Mouse (Mus musculus) heart, postnatal 10 days (tissue): Measurements from ENCODE around the gene Gltpd2. TPM values are rescaled to one million over a fixed set of nuclear protein-coding genes. Genes with fewer than 3 reads are reported as not detected.

ENCODE experiments used
- DNase-seq, 2 experiments: peaks; one replicate each; pipeline ENCODE4 v3.0.0; 2021
- intact Hi-C: fragments of 180-260 bp; cut with DNase I; formaldehyde crosslinking; loops from one replicate; pipeline ENCODE4 v1.15.1; 2025
- total RNA-seq, 2 experiments: library from RNA; stranded (reverse); gene quantifications; 2 replicates each; pipeline ENCODE4 v1.2.3; 2021

Gltpd2 gene
- total RNA-seq, 2 experiments from 2014 or later: not detected

GRCm38 (mm10) chr11:70562287-70562994, 43.4 kb downstream of the Gltpd2 start, which contains the start of gene Mink1:
Gene Mink1, plus strand, starts transcription at chr11:70562881.
- intact Hi-C loops: loop anchor here (2.0 kb wide), 1 partner anchor 42 kb away; no protein-coding TSS in a partner anchor
- peak; percentile 90 to 93 for DNase-seq

- DNase-seq: no peak
- intact Hi-C loops: loop anchor here (2.0 kb wide), 1 partner anchor 42 kb away; no protein-coding TSS in a partner anchor
These were observed 44.0 kb downstream of the Gltpd2 start for GRCm38 (mm10) chr11:70562995-70563469.

GRCm38 (mm10) chr11:70563470-70564275, 44.7 kb downstream of the Gltpd2 start:
- intact Hi-C loops: loop anchor here (2.0 kb wide), 3 partner anchors 17 to 41 kb away; partner anchors contain the start of gene Pld2
- peak; percentile 51 to 53 for DNase-seq

GRCm38 (mm10) chr11:70564276-70564873, 45.4 kb downstream of the Gltpd2 start:
- intact Hi-C loops: loop anchor here (2.0 kb wide), 2 partner anchors 16 to 24 kb away; partner anchors contain the start of gene Pld2

GRCm38 (mm10) chr11:70566586-70566985, 47.6 kb downstream of the Gltpd2 start:
- DNase-seq: peak; percentile 35 to 40
- intact Hi-C loops: no loop called here

More at GRCm38 (mm10) chr11:70564276-70564873, 45.4 kb downstream of the Gltpd2 start:
- DNase-seq: no peak

Other genes starting within 250 kb of the Gltpd2 start
- not detected for gene Alox12e, start 196.6 kb upstream of the Gltpd2 start, total RNA-seq
- gene Alox15, start 167.2 kb upstream of the Gltpd2 start, total RNA-seq: 1 to 10 TPM in 1 of 2 experiments, under 1 TPM in 1; 0.34 to 3.2 TPM
- gene Pelp1, start 109.2 kb upstream of the Gltpd2 start, total RNA-seq: 10 to 100 TPM; 22.3 to 26.1 TPM
- 10 to 100 TPM; 13.0 to 15.1 TPM for gene Arrb2, start 86.6 kb upstream of the Gltpd2 start, total RNA-seq
- gene Med11, start 67.3 kb upstream of the Gltpd2 start, total RNA-seq: 10 to 100 TPM in 1 of 2 experiments, 1 to 10 TPM in 1; 8.2 to 13.4 TPM
- gene Zmynd15, start 59.8 kb upstream of the Gltpd2 start, total RNA-seq: 1 to 10 TPM; 1.4 to 2.1 TPM
- 1 to 10 TPM; 7.2 to 7.7 TPM for gene Cxcl16, start 59.2 kb upstream of the Gltpd2 start, total RNA-seq
- 1 to 10 TPM in 1 of 2 experiments, under 1 TPM in 1; 0.89 to 1.4 TPM for gene Tm4sf5, start 14.0 kb upstream of the Gltpd2 start, total RNA-seq
- not detected for gene Vmo1, start 4.6 kb upstream of the Gltpd2 start, total RNA-seq
- 100 to 1,000 TPM; 264 to 266 TPM for gene Psmb6, start 6.2 kb downstream of the Gltpd2 start, total RNA-seq
- gene Gm40193, start 13.7 kb downstream of the Gltpd2 start, total RNA-seq: not detected
- gene Pld2, start 20.9 kb downstream of the Gltpd2 start, total RNA-seq: 10 to 100 TPM in 1 of 2 experiments, 1 to 10 TPM in 1; 8.9 to 10.8 TPM
- gene Mink1, start 43.7 kb downstream of the Gltpd2 start, total RNA-seq: 10 to 100 TPM; 40.4 to 43.3 TPM
- not detected for gene 4930544D05Rik, start 96.7 kb downstream of the Gltpd2 start, total RNA-seq
- gene Chrne, start 100.0 kb downstream of the Gltpd2 start, total RNA-seq: not detected
- under 1 TPM; 0.17 to 0.43 TPM for gene Gp1ba, start 119.9 kb downstream of the Gltpd2 start, total RNA-seq
- gene Rnf167, start 128.0 kb downstream of the Gltpd2 start, total RNA-seq: 10 to 100 TPM; 50.2 to 50.4 TPM
- gene Slc25a11, start 128.3 kb downstream of the Gltpd2 start, total RNA-seq: 100 to 1,000 TPM; 378 to 381 TPM
- gene Pfn1, start 135.4 kb downstream of the Gltpd2 start, total RNA-seq: 100 to 1,000 TPM; 456 to 499 TPM
- gene Eno3, start 138.0 kb downstream of the Gltpd2 start, total RNA-seq: 1,000 to 10,000 TPM; 1,599 to 1,711 TPM
- gene Spag7, start 150.2 kb downstream of the Gltpd2 start, total RNA-seq: 10 to 100 TPM; 86.0 to 88.2 TPM
- gene Camta2, start 168.9 kb downstream of the Gltpd2 start, total RNA-seq: 10 to 100 TPM; 31.2 to 32.8 TPM
- 1 to 10 TPM; 2.6 to 3.0 TPM for gene Inca1, start 181.0 kb downstream of the Gltpd2 start, total RNA-seq
- gene Kif1c, start 181.4 kb downstream of the Gltpd2 start, total RNA-seq: 100 to 1,000 TPM; 279 to 286 TPM
- 10 to 100 TPM; 10.6 to 11.2 TPM for gene Zfp3, start 245.0 kb downstream of the Gltpd2 start, total RNA-seq